Mouse (Mus musculus): ENCODE results near the gene Sult2b1. TPM values are rescaled to one million over a fixed set of nuclear protein-coding genes. Genes with fewer than 3 reads are reported as not detected.

The Sult2b1 gene
- 5.0 and 5.9 TPM in 2 replicates for polyA plus RNA-seq (2014; fragmentation: Nextera tagmentation; extraction: Ambion mirVana)

- H3K4me1 ChIP-seq (ENCODE audit: insufficient read depth) = peaks cover 11% of the 10 kb centered on the region; the same call in 1 of the 2 replicates
- peak within 1 kb of the TSS; percentile 58 for H3K4me3 ChIP-seq (ENCODE audit: low read depth, low read length)
- H3K36me3 ChIP-seq (ENCODE audit: insufficient read depth) = peaks cover 10% of the 10 kb centered on the region; the same call in 1 of the 2 replicates
- TF ChIP-seq CTCF (IDR thresholded peaks at IDR 0.05; ENCODE audit: low read depth) = no peak
- H3K9ac ChIP-seq = peak within 1 kb of the TSS; percentile 54
- no peaks in the 10 kb centered on the region for H3K9me3 ChIP-seq (ENCODE audit: low read depth, low read length)
- DNase-seq (peak; percentile 89), ATAC-seq (ENCODE audit: insufficient read depth) (peak; percentile 13)
- peak within 1 kb of the TSS; percentile 92 for H3K4me2 ChIP-seq
- H3K27ac ChIP-seq (ENCODE audit: low read depth) = 0 out of 2 replicates have a peak within 1 kb of the TSS, but pooled peaks have one; percentile 1
- 18% methylated on average over 20 of the region's 20 CpGs for WGBS
- H3K27me3 ChIP-seq (ENCODE audit: insufficient read depth, low read length) = 0 out of 2 replicates have a peak, but pooled peaks cover 7% of the 10 kb centered on the region
Measured at GRCm38 (mm10) chr7:45784524-45785372, at the start of gene Sult2b1. Gene Sult2b1, minus strand, starts transcription at chr7:45784669.

DNA sequence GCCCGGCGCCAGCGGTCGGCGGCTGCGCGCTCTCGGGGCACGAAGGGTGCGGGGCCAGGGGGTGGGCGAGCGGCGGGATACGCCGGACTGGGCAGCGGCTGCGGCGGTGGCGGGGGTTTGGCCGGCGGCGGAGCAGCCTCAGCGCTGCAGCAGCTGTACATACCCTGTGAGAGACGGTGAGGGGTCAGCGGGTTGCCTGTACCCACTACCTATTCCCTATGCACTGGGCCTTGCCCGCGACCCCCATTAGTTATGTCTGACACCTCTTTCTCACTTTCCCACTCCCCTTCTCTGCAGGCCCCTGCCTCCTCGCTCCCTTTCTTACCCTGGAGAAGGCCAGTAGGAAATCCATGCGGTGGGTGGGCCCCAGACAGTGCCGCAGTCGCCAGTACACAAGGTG lies 49.5 kb upstream of the Sult2b1 start:
- Histone ChIP-seq H3K4me1 (ENCODE audit: insufficient read depth) (peaks cover 7% of the 10 kb centered on the region), H3K9me3 (ENCODE audit: low read depth, low read length) (no peaks in the 10 kb centered on the region), H3K27ac (ENCODE audit: low read depth) (no peak overlapping the region), H3K27me3 (ENCODE audit: insufficient read depth, low read length) (peaks cover 47% of the 10 kb centered on the region), H3K4me3 (ENCODE audit: low read depth, low read length) (peak overlapping the region; percentile 44), H3K9ac (peak overlapping the region; percentile 41), H3K4me2 (peak overlapping the region; percentile 67), H3K36me3 (ENCODE audit: insufficient read depth) (peaks cover 7% of the 10 kb centered on the region)
- no peak for DNase-seq
- no peak for TF ChIP-seq CTCF (IDR thresholded peaks at IDR 0.05; ENCODE audit: low read depth)
- WGBS = 4% methylated on average over 30 of the region's 31 CpGs
- no peak for ATAC-seq (ENCODE audit: insufficient read depth)

- H3K9ac ChIP-seq = peak overlapping the region; percentile 41
Measured at GRCm38 (mm10) chr7:45833148-45833790, 48.8 kb upstream of the Sult2b1 start.

DNA sequence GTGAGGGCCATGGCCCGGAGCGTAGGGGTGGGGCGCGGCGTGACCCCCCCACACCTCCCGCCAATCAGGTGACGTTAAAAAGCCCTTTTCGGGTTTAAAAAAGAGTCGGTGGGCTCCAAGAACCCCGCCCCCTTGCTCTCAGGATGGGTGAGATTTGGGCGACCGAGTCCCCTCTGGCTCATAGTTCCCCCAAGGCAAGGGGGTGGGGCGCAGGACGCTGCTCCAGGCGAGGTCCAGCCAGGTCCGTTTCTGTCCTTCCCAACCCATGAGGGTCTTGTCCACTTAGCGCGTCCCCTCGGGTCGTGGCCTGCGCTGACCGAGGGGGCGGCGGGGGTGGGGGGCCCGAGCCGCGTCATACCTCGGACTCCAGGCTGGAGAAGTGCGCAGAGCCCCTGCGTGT lies 48.0 kb upstream of the Sult2b1 start:
- 9% methylated on average over 30 of the region's 30 CpGs for WGBS
- Histone ChIP-seq H3K4me1 (ENCODE audit: insufficient read depth) (peaks cover 7% of the 10 kb centered on the region), H3K4me2 (peak overlapping the region; percentile 67), H3K36me3 (ENCODE audit: insufficient read depth) (peaks cover 22% of the 10 kb centered on the region), H3K27me3 (ENCODE audit: insufficient read depth, low read length) (peaks cover 47% of the 10 kb centered on the region), H3K9me3 (ENCODE audit: low read depth, low read length) (no peaks in the 10 kb centered on the region), H3K4me3 (ENCODE audit: low read depth, low read length) (peak overlapping the region; percentile 44), H3K9ac (peak overlapping the region; percentile 41; the same call in 1 of the 2 replicates), H3K27ac (ENCODE audit: low read depth) (no peak overlapping the region)
- no peak for ATAC-seq (ENCODE audit: insufficient read depth)
- TF ChIP-seq CTCF (IDR thresholded peaks at IDR 0.05; ENCODE audit: low read depth) = no peak
- DNase-seq = no peak

More at GRCm38 (mm10) chr7:45833148-45833790, 48.8 kb upstream of the Sult2b1 start:
- WGBS = under 1% methylated on average over 77 of the region's 86 CpGs
- no peak overlapping the region for H3K27ac ChIP-seq (ENCODE audit: low read depth)
- H3K4me3 ChIP-seq (ENCODE audit: low read depth, low read length) = peak overlapping the region; percentile 44
- peaks cover 47% of the 10 kb centered on the region for H3K27me3 ChIP-seq (ENCODE audit: insufficient read depth, low read length)
- H3K9me3 ChIP-seq (ENCODE audit: low read depth, low read length) = no peaks in the 10 kb centered on the region
- H3K36me3 ChIP-seq (ENCODE audit: insufficient read depth) = peaks cover 13% of the 10 kb centered on the region
- DNase-seq (peak; percentile 50), ATAC-seq (ENCODE audit: insufficient read depth) (no peak)
- TF ChIP-seq CTCF (IDR thresholded peaks at IDR 0.05; ENCODE audit: low read depth) = no peak
- H3K4me1 ChIP-seq (ENCODE audit: insufficient read depth) = peaks cover 7% of the 10 kb centered on the region
- H3K4me2 ChIP-seq = peak overlapping the region; percentile 67

DNA sequence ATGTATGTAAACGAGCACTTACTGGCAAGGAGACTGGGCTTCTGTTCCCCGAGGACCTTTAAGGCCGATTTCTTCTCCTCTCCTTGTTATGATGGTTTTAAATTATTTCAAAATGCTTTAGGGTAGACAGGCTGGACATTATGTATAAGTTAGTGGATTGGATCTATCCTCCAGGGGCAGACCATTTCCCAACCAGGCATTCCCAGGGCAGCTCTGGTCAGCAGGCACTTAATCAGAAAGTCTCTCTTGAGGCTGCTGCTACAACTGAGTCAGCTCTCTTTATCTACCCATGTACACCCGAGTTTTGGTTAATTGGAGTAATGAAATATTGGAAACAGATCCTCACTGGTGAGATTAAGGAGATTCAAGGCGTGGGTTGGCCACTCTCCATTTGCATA lies 46.7 kb upstream of the Sult2b1 start:
- ATAC-seq (ENCODE audit: insufficient read depth) = no peak; the same call in 1 of the 2 replicates
- Histone ChIP-seq H3K9me3 (ENCODE audit: low read depth, low read length) (no peaks in the 10 kb centered on the region), H3K4me1 (ENCODE audit: insufficient read depth) (peaks cover 7% of the 10 kb centered on the region), H3K36me3 (ENCODE audit: insufficient read depth) (peaks cover 35% of the 10 kb centered on the region), H3K27me3 (ENCODE audit: insufficient read depth, low read length) (peaks cover 47% of the 10 kb centered on the region), H3K27ac (ENCODE audit: low read depth) (no peak overlapping the region), H3K4me2 (peak overlapping the region; percentile 88), H3K4me3 (ENCODE audit: low read depth, low read length) (peak overlapping the region; percentile 91), H3K9ac (peak overlapping the region; percentile 77; the same call in 1 of the 2 replicates)
- whole genome bisulfite sequencing = 22% methylated on average over 5 of the region's 5 CpGs
- no peak for TF ChIP-seq CTCF (IDR thresholded peaks at IDR 0.05; ENCODE audit: low read depth)
- no peak for DNase-seq

- peak; percentile 95 for DNase-seq
- H3K4me1 ChIP-seq (ENCODE audit: insufficient read depth) = peaks cover 7% of the 10 kb centered on the region
- H3K27ac ChIP-seq (ENCODE audit: low read depth) = no peak within 1 kb of the TSS
- H3K27me3 ChIP-seq (ENCODE audit: insufficient read depth, low read length) = peaks cover 45% of the 10 kb centered on the region
- TF ChIP-seq CTCF (IDR thresholded peaks at IDR 0.05; ENCODE audit: low read depth) = no peak
- peak within 1 kb of the TSS; percentile 91 for H3K4me3 ChIP-seq (ENCODE audit: low read depth, low read length)
- no peaks in the 10 kb centered on the region for H3K9me3 ChIP-seq (ENCODE audit: low read depth, low read length)
- H3K36me3 ChIP-seq (ENCODE audit: insufficient read depth) = peaks cover 40% of the 10 kb centered on the region
- H3K9ac ChIP-seq = peak within 1 kb of the TSS; percentile 77
- ATAC-seq (ENCODE audit: insufficient read depth) = peak; percentile 88
- under 1% methylated on average over 35 of the region's 35 CpGs for WGBS
- peak within 1 kb of the TSS; percentile 88 for H3K4me2 ChIP-seq
Measured at GRCm38 (mm10) chr7:45830427-45831127, 46.1 kb upstream of the Sult2b1 start, which contains the start of gene Grwd1. Gene Grwd1, minus strand, starts transcription at chr7:45830944.
